Mouse (Mus musculus) embryonic stem cell, embryonic (primary cell): ENCODE measurements at regions not wholly inside any gene's neighbourhood (a gene's known extent, or its start where the extent isn't known, plus 50 kb on each side); places are given as distances from the start of the nearest gene placed in this dataset.

Experiments used
- CTCF ChIA-PET, 4 experiments: fragments of 300-600 bp in 2 of 4; fragments of 350-600 bp in 2 of 4; sonication (Branson Sonifier 250); formaldehyde crosslinking; loops; one replicate each; lab custom pipeline; 2022; ENCODE audit warnings: inconsistent platforms in 2 of 4; lab: Charles Lee
- POLR2A ChIA-PET, 4 experiments: fragments of 300-600 bp in 2 of 4; fragments of 350-600 bp in 2 of 4; sonication (Branson Sonifier 250); formaldehyde crosslinking; loops; one replicate each; lab custom pipeline; 2022; ENCODE audit warnings: antibody characterized with exemption in 4 of 4, inconsistent platforms in 1 of 4; lab: Charles Lee

DNA sequence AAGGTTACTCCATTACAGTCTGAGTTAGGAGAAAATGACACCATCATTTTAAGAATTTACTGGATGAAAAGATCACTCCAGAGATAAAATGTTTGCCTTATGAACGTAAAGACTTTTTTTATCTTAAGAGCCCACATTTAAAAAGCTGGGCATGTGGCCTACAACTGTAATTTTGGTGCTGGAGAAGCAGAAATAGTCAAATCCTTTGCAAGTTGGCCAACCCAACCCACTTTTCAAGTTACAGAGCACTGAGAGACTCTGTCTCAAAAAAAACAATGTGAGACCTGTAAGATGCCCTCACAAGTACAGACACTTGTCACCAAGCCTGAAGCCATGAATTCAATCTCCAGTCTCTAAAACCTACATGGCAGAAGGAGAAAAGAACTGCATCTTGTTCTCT lies 305.6 kb upstream of the Cited2 start:
- CTCF ChIA-PET = no interaction called here
- POLR2A ChIA-PET = no interaction called here

GRCm38 (mm10) chr10:17418227-17418685 lies 304.8 kb upstream of the Cited2 start:
- ChIA-PET POLR2A (no interaction called here), CTCF (no interaction called here)

DNA sequence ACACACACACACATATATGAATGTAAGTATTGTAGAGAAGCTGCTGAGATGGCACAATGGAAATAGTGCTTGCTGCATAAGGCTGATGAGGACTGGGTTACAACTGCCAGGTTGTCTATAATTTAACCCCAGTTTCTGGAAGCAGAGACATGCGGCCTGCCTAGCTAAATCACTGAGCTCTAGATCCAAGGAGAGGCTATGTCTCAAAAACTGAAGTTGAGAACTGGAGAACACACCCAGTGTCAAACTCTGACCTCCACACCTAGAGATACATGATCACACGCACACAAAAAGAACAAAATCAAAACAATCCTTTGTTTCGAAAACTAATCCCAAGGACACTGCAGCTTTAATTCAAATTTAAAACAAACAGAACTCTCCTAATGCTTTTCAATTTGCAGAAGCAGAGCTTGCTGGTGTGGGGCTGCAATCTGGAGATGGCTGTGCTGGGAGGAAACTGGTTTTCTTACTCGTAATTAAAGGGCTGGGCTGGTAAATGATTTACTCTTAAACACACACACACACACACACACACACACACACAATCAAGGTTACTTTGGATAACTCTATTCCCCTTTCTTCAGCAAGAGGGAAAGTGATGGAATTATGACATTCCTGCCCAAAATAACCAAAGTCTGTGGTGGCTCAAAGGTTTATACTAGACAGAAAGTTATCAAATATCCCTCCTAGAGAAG lies 299.3 kb upstream of the Cited2 start:
- CTCF ChIA-PET = no interaction called here
- POLR2A ChIA-PET = no interaction called here

DNA sequence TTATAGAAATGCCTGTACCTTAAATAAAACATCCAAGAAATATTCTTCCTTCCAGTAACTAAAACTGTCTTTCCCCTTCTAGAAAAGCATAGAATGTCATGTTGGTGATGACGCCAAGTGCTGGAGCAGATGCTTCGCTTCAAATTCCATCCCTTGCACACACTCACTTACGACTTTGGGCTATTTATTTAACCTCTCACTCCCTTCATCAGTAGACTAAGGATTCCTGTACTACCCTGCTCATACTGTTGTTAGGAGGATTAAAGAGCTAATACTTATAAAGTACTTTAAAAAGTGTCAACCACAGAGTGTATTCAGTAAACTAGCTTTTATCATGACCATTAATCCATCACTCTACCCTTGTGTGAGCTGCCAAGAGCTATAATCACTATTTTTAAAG lies 296.8 kb upstream of the Cited2 start:
- ChIA-PET POLR2A (no interaction called here), CTCF (no interaction called here)

GRCm38 (mm10) chr10:17427316-17427715 lies 295.7 kb upstream of the Cited2 start:
- ChIA-PET CTCF (interaction anchor here in 1 of 4 experiments (0.6 kb wide), 1 partner anchor 221 kb away, joined by 3 read pairs; no protein-coding TSS in a partner anchor), POLR2A (interaction anchor here in 3 of 4 experiments (0.6 to 1.1 kb wide), 3 partner anchors 8 to 294 kb away, joined by 3 to 4 read pairs (median 3); no protein-coding TSS in a partner anchor)

DNA sequence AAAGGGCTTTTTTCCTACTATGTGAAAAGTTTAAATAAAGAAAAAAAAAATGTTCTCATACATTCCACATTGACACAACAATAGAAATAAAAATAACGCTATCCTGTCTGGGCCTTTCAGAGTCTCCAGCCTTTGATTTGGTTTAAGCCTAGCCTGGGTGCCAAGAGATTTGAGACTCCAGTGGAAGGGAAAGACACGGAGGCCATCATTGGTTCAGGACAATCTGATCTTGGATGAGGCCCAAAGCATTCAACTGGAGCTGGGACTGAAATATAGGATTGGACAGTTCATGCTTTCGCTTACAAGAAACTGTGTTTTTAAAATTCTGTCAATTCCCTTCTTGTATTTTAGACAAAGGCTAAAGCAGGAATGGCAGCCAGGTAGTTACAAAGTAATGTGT lies 294.7 kb upstream of the Cited2 start:
- POLR2A ChIA-PET = interaction anchor here in 1 of 4 experiments (0.5 kb wide), 1 partner anchor 298 kb away, joined by 6 read pairs; no protein-coding TSS in a partner anchor
- CTCF ChIA-PET = no interaction called here

DNA sequence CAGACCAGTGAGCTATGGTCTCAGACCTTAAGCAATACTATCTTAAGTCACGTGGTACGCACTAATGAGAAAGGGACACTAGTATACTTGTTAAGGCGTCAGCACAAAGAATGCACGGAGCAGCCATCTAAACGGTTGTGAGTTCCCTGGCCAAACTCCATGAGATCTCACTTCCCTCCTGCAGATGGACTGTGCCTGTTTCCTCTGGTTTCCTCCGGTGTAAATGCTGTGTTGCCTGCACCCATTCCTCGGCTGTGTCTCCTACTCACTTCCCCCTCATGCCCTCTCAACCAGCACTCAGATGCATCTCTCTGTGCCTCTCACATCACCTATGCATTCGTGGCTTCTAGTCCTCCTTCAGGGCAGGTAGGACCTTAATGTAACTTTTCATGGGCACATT lies 291.9 kb upstream of the Cited2 start:
- CTCF ChIA-PET = no interaction called here

DNA sequence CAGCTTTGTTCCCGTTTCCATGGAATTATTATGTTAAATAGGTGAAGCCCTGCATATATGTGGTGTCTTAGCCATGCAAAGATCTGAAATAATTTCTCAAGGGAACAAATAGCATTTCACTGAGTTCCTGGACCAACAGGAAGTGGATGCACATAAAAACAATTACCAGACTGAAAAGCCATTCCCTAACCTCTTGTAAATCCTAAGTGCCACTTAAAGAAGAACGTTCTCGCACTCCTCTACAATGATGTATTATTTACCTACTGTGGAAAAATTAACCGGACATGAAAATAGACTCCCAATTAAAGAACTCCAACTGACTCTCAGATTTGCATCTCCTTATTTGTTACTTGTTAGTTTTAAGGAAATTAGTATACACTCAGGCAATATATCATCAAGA lies 288.9 kb upstream of the Cited2 start:
- ChIA-PET CTCF (no interaction called here), POLR2A (interaction anchor here in 1 of 4 experiments (1.6 kb wide), 1 partner anchor 20 kb away, joined by 6 read pairs; no protein-coding TSS in a partner anchor)

More for the DNA sequence above, 291.9 kb upstream of the Cited2 start:
- POLR2A ChIA-PET = no interaction called here

- CTCF ChIA-PET = no interaction called here
Measured at GRCm38 (mm10) chr10:17450240-17450639, 272.8 kb upstream of the Cited2 start.

DNA sequence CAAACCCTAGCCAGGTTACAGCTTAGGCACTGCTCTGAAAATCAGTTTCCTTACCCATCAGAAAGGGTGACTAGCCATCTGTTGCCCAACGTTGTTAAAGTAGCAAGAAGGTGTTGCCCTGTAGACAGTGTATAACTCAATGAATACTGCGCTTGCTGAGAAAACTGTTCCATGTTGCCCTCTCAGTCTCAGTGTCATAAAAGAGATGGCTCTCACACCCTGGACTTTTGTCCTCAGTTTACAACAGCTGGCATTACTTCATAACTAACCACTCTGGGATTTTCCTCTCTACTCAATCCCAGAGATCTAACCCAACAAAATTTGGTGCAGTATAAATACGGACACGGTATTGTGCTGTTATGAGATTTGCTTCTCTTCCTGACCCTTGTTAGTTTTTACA lies 252.1 kb upstream of the Cited2 start:
- CTCF ChIA-PET = no interaction called here
- POLR2A ChIA-PET = no interaction called here

More at GRCm38 (mm10) chr10:17450240-17450639, 272.8 kb upstream of the Cited2 start:
- POLR2A ChIA-PET = no interaction called here

DNA sequence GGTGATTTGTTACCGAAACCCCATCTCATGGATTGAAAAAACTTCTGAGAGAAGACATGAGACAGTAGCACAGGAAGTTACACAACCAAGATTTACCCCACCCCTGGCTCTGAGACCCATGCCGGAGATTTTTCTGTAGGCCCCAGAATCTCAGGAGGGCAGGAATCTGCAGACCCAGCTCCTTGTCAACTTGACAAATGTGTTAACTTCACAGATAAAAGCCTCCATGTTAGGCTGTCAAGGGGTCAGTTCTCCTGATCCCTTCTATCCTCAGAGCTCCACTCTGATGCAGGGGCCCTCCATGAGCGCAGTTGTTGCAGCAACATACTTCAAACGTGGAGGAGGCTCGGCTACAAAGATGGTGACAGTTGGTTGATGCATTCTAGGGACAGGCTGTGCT lies 250.5 kb upstream of the Cited2 start:
- CTCF ChIA-PET = no interaction called here
- POLR2A ChIA-PET = interaction anchor here in 2 of 4 experiments (0.6 to 1.3 kb wide), 2 partner anchors 239 to 250 kb away, joined by 3 read pairs; partner anchors contain the start of gene Cited2 (in 1 of the 2)

GRCm38 (mm10) chr10:17475976-17476375 lies 247.0 kb upstream of the Cited2 start:
- CTCF ChIA-PET = no interaction called here

GRCm38 (mm10) chr10:17476720-17477119 lies 246.3 kb upstream of the Cited2 start:
- ChIA-PET POLR2A (no interaction called here), CTCF (no interaction called here)

More at GRCm38 (mm10) chr10:17475976-17476375, 247.0 kb upstream of the Cited2 start:
- POLR2A ChIA-PET = interaction anchor here in 1 of 4 experiments (1.0 kb wide), 1 partner anchor 247 kb away, joined by 3 read pairs; the partner anchor contains the start of gene Cited2

DNA sequence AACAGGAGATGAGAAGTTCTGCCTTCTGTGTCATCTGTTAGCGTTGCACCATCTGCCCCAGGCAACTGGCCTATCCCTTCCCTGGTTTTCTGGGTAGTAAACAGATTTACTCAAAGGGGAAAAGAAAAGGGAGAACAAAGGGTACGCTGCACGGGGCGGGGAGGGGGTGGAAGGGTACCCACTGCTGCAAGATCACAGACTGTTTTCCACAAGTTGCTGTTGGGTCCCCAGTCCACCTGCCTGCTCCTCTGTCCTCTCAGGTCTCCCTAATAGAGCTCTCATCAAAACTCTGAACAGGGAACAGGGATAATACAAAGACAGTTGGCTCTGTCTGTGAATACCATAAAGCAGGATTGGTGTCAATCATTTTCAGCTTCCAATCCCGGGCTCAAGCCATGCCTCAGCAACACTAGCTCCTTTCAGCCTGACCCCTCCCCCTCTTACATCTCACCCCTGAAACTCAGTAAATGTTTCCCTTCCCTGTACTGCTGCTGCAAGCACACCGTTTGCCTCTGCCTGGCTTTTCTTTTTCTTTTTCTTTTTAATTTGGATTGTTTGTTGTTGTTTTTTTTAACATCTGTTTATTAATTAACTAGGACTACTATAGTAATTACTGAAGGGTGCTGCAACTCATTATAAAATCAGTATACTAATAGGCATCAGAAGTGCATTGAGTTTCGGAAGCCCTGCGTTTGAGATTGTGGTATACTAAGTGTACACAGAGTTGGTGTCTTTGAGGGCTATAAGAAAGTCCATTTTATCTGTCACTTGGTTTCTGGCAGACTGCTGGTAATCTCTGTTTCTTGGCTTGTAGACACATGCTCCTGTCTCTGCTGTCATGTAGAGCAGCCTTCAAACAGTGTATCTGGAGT lies 244.0 kb upstream of the Cited2 start:
- ChIA-PET POLR2A (no interaction called here), CTCF (no interaction called here)

- ChIA-PET POLR2A (no interaction called here), CTCF (no interaction called here)
Measured at GRCm38 (mm10) chr10:17482751-17483150, 240.3 kb upstream of the Cited2 start.

DNA sequence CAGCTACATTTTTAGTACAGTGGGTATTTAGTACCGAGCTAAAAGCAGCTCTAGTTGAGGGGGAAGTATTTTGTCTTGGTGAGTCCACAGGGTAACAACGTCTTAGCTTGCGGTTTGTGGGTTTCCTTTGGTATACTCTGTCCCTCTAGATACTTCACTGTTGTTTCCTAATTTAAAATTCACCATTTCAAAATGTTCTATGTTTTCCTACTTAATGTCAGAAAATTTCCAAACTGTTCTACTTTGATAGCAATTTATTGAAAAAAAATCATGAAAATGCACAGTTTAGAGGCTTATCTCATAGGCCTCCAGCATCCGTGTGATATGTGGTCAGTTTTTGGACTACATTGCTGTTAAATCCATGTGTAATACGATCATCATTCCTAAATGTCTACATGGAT lies 238.0 kb upstream of the Cited2 start:
- CTCF ChIA-PET = no interaction called here
- POLR2A ChIA-PET = no interaction called here

DNA sequence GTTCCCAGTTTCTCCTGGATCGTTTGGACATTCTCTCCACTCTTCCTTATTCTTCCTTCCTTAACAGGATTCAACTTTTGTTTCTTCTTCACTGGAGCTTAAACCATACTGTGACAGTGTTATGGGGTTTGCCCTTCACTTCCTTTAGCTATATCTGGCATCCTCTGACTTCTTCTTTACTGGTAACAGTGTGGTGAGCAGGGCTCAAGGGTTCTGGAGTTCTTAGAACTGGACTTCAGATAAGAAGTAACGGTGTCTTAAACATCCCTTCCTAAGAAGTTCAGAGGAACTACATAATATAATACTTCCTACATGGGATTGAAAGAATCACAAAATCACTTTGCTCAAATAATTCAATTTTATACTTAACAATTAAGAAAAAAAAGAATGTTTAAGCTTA lies 237.5 kb upstream of the Cited2 start:
- ChIA-PET CTCF (no interaction called here), POLR2A (no interaction called here)

DNA sequence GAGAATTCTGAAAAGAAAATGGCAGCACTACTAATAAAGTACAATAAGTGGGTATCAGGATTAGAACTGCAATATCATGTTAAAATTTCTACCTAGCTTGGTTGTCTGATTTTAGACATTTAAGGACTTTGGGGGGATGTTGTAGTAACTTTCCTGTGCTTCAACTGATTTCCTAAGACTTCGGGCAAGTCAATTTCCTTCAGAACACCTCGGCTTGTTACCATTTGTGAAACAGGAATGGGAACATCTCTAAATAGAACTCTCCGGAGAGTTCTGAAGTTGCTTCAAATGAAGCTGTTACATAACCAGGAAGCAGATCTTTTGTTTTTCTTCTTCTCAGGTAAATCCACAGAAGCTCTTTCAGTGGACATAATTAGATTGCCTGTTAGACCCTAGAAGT lies 237.0 kb upstream of the Cited2 start:
- ChIA-PET CTCF (no interaction called here), POLR2A (no interaction called here)

DNA sequence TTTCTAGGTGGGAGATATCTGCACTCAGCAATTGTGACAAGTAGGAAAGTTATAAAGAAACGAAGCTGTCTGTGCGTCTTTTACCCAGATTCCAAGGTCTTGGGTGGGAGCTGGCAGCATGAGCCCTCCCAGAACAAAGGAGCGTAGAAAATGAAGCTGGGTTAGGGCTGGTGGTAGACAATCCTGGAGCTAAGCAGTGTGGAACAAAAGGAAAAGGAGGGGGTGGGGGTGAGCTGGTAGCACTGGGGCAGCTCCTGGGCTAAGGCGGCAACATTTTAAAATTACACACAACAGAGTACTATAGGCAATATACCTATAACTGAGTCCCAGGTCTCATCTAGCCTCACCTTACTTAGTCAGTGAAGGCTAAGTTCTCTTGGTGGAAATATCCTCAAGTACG lies 235.6 kb upstream of the Cited2 start:
- CTCF ChIA-PET = no interaction called here
- POLR2A ChIA-PET = interaction anchor here in 1 of 4 experiments (1.5 kb wide), 1 partner anchor 235 kb away, joined by 5 read pairs; the partner anchor contains the start of gene Cited2
